Mouse (Mus musculus) left cerebral cortex, postnatal 10 days (tissue): Measurements from ENCODE around the gene Ankrd2. TPM values are rescaled to one million over a fixed set of nuclear protein-coding genes. Genes with fewer than 3 reads are reported as not detected.

Experiments
- DNase-seq, 2 experiments: peaks; one replicate each; pipeline ENCODE4 v3.0.0; 2021 to 2022; ENCODE audit warnings: low spot score in 2 of 2, mixed read lengths in 1 of 2; ENCODE audit errors: extremely low spot score in 1 of 2
- intact Hi-C: fragments of 180-260 bp; cut with DNase I; formaldehyde crosslinking; loops from one replicate; pipeline ENCODE4 v1.15.1; 2025
- total RNA-seq, 2 experiments: library from RNA; stranded (reverse); gene quantifications; 2 replicates each; pipeline ENCODE4 v1.2.3; 2021

Gene Ankrd2
- total RNA-seq, result under 1 TPM in 1 of 2 experiments, not detected in 1; 0.32 TPM

GRCm38 (mm10) chr19:42035456-42036248, at the start of gene Ankrd2:
Ankrd2 (plus strand) TSS chr19:42036000.
- intact Hi-C loops, result loop anchor here (5.0 kb wide), 1 partner anchor 112 kb away; the partner anchor contains the start of gene Marveld1
- DNase-seq, result peak; percentile 69 to 89

- DNase-seq, result no peak
- intact Hi-C loops, result no loop called here
These were observed 48.6 kb upstream of the Ankrd2 start for GRCm38 (mm10) chr19:41987206-41987605.

- intact Hi-C loops, result no loop called here
- peak in 1 of 2 experiments; percentile 58 for DNase-seq
These were observed 46.0 kb upstream of the Ankrd2 start for GRCm38 (mm10) chr19:41989810-41990209.

GRCm38 (mm10) chr19:41991926-41992477, 43.8 kb upstream of the Ankrd2 start:
- DNase-seq, result no peak
- intact Hi-C loops, result no loop called here

GRCm38 (mm10) chr19:41992971-41993370, 42.8 kb upstream of the Ankrd2 start:
- intact Hi-C loops, result no loop called here
- DNase-seq, result no peak

GRCm38 (mm10) chr19:41993484-41993883, 42.3 kb upstream of the Ankrd2 start:
- intact Hi-C loops, result no loop called here
- peak; percentile 59 to 83 for DNase-seq

- no peak for DNase-seq
These were observed 41.8 kb upstream of the Ankrd2 start for GRCm38 (mm10) chr19:41994023-41994422.

GRCm38 (mm10) chr19:41995483-41995882, 40.3 kb upstream of the Ankrd2 start:
- intact Hi-C loops, result no loop called here
- no peak for DNase-seq

More at GRCm38 (mm10) chr19:41994023-41994422, 41.8 kb upstream of the Ankrd2 start:
- intact Hi-C loops, result no loop called here

GRCm38 (mm10) chr19:41997090-41997489, 38.7 kb upstream of the Ankrd2 start:
- intact Hi-C loops, result no loop called here
- DNase-seq, result no peak

GRCm38 (mm10) chr19:41998770-41999548, 36.8 kb upstream of the Ankrd2 start:
- intact Hi-C loops, result no loop called here
- DNase-seq, result no peak

GRCm38 (mm10) chr19:41999688-42000283, 36.0 kb upstream of the Ankrd2 start:
- intact Hi-C loops, result no loop called here
- no peak for DNase-seq

GRCm38 (mm10) chr19:42000446-42000958, 35.3 kb upstream of the Ankrd2 start:
- intact Hi-C loops, result no loop called here
- DNase-seq, result no peak

GRCm38 (mm10) chr19:42001253-42001980, 34.4 kb upstream of the Ankrd2 start:
- no peak for DNase-seq
- intact Hi-C loops, result no loop called here

- no peak for DNase-seq
- intact Hi-C loops, result no loop called here
These were observed 31.5 kb upstream of the Ankrd2 start for GRCm38 (mm10) chr19:42004258-42004657.

- peak in 1 of 2 experiments; percentile 45 for DNase-seq
- intact Hi-C loops, result no loop called here
These were observed 30.2 kb upstream of the Ankrd2 start for GRCm38 (mm10) chr19:42005616-42006015.

- no peak for DNase-seq
- intact Hi-C loops, result no loop called here
These were observed 29.2 kb upstream of the Ankrd2 start for GRCm38 (mm10) chr19:42006568-42006967.

GRCm38 (mm10) chr19:42008586-42008985, 27.2 kb upstream of the Ankrd2 start:
- intact Hi-C loops, result no loop called here
- DNase-seq, result no peak

- intact Hi-C loops, result no loop called here
- no peak for DNase-seq
These were observed 26.7 kb upstream of the Ankrd2 start for GRCm38 (mm10) chr19:42009067-42009466.
